Mouse (Mus musculus) myocyte (in vitro differentiated cells): Measurements from ENCODE around the gene Gns. TPM values are rescaled to one million over a fixed set of nuclear protein-coding genes. Genes with fewer than 3 reads are reported as not detected.
A peak's percentile ranks its signal among the peaks of the same experiment; 100 is the strongest.

Source experiments
- H3K27me3 ChIP-seq: one replicate; pipeline ENCODE4 v1.6.1; 2011; ENCODE audit not compliant: control insufficient read depth, insufficient read depth, insufficient read length
- H3K36me3 ChIP-seq: one replicate; pipeline ENCODE4 v1.6.1; 2011; ENCODE audit not compliant: control insufficient read depth, insufficient read depth
- H3K4me2 ChIP-seq: one replicate; pipeline ENCODE4 v1.6.1; 2011; ENCODE audit warnings: low read depth, control low read depth
- H3K4me3 ChIP-seq: one replicate; pipeline ENCODE4 v1.5.1; 2011; ENCODE audit warnings: mild to moderate bottlenecking, control low read depth, moderate library complexity
- H3K79me2 ChIP-seq: one replicate; pipeline ENCODE4 v1.6.1; 2011; ENCODE audit not compliant: control insufficient read depth, insufficient read depth
- H3ac ChIP-seq: one replicate; pipeline ENCODE4 v1.6.1; 2011; ENCODE audit not compliant: control insufficient read depth, insufficient read length
- CEBPB ChIP-seq: IDR thresholded peaks from 2 replicates; pipeline ENCODE4 v1.6.1; 2011; ENCODE audit warnings: mild to moderate bottlenecking, moderate library complexity; ENCODE audit not compliant: poor library complexity, insufficient read depth, severe bottlenecking
- E2F4 ChIP-seq: IDR thresholded peaks from one replicate; pipeline ENCODE4 v1.6.1; 2011; ENCODE audit warnings: mild to moderate bottlenecking, control low read depth, moderate library complexity; ENCODE audit not compliant: insufficient read depth
- MAX ChIP-seq: IDR thresholded peaks from one replicate; pipeline ENCODE4 v1.6.1; 2011; ENCODE audit warnings: low read depth, mild to moderate bottlenecking, control low read depth
- MYOD1 ChIP-seq, 3 experiments: IDR thresholded peaks; one replicate each; pipeline ENCODE4 v1.6.1; 2011; ENCODE audit warnings: control low read depth in 2 of 3, low read depth in 2 of 3, mild to moderate bottlenecking in 2 of 3, moderate library complexity in 1 of 3; ENCODE audit not compliant: insufficient read length in 2 of 3, control insufficient read depth in 1 of 3
- MYOG ChIP-seq, 3 experiments: IDR thresholded peaks; one replicate each; pipeline ENCODE4 v1.6.1; 2011; ENCODE audit warnings: control low read depth in 2 of 3, low read depth in 2 of 3, mild to moderate bottlenecking in 2 of 3; ENCODE audit not compliant: insufficient read length in 2 of 3, control insufficient read depth in 1 of 3, insufficient read depth in 1 of 3
- POLR2A ChIP-seq: IDR thresholded peaks from one replicate; pipeline ENCODE4 v1.6.1; 2011; ENCODE audit warnings: low read depth, mild to moderate bottlenecking, control low read depth, moderate library complexity; ENCODE audit not compliant: insufficient read length
- POLR2AphosphoS2 ChIP-seq: IDR thresholded peaks from one replicate; pipeline ENCODE4 v1.6.1; 2011; ENCODE audit warnings: low read depth, control low read depth; ENCODE audit not compliant: insufficient read length
- REST ChIP-seq: IDR thresholded peaks from one replicate; pipeline ENCODE4 v1.6.1; 2011; ENCODE audit warnings: mild to moderate bottlenecking, control low read depth, moderate library complexity; ENCODE audit not compliant: insufficient read depth, insufficient read length
- SRF ChIP-seq: IDR thresholded peaks from one replicate; pipeline ENCODE4 v1.6.1; 2011; ENCODE audit warnings: low read depth; ENCODE audit not compliant: control insufficient read depth, insufficient read length
- TCF12 ChIP-seq: IDR thresholded peaks from one replicate; pipeline ENCODE4 v1.6.1; 2011; ENCODE audit warnings: mild to moderate bottlenecking, control low read depth; ENCODE audit not compliant: poor library complexity, insufficient read depth, severe bottlenecking
- TCF3 ChIP-seq: IDR thresholded peaks from one replicate; pipeline ENCODE4 v1.6.1; 2011; ENCODE audit warnings: low read depth, control low read depth; ENCODE audit not compliant: insufficient read length
- USF1 ChIP-seq: IDR thresholded peaks from one replicate; pipeline ENCODE4 v1.6.1; 2011; ENCODE audit warnings: low read depth, mild to moderate bottlenecking, control low read depth, moderate library complexity
- polyA plus RNA-seq: library from polyadenylated mRNA; unstranded; fragments of >200 nt; fragmentation: generic; extraction: Trizol; gene quantifications from one replicate; pipeline ENCODE4 v1.2.1, GENCODE M21; 2012; ENCODE audit warnings: missing spikeins

Gns gene
- polyA plus RNA-seq, 1 experiment = 81.4 TPM

DNA sequence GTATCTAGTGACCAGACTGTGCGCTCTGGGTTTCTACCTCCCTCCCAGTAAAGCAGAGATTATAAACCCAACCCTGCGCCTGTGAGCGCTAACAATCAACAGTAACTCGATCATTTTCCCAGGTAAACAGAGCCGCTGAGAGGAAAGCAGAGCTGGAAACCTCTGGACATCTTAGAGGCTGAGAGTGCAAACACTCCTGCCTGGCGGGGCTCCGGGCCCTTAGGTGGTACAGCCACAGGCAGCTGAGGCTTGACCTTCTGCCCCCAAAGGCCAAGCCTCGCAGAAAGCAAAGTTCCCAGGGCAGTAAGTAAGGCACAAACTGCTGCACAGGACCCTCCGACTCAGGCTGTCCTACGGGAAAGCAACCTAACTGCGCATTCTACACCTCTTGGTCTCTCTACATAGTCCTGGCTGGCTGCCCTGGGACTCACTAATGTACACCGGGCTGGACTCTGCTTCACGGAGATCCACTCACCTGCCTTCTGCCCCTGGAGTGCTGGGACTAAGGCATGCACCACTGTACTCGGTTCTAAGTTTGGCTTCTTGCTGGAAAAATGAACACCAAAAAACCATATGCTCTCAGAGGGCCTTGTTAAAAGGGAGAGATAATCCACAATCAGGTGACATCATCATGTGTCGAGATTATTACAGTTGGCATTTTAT is 69.7 kb downstream of the Gns start:
- no peaks in the 10 kb centered on the region for H3K36me3 ChIP-seq
- no peak overlapping the region for H3K4me2 ChIP-seq
- H3K79me2 ChIP-seq = peaks cover 14% of the 10 kb centered on the region
- no peaks in the 10 kb centered on the region for H3K27me3 ChIP-seq
- TF ChIP-seq MYOD1 (IDR thresholded peaks at IDR 0.05; ENCODE audit: control insufficient read depth in 1 of 3, insufficient read length in 2 of 3, low read depth in 2 of 3) (no peak), MYOG (IDR thresholded peaks at IDR 0.05; ENCODE audit: control insufficient read depth in 1 of 3, insufficient read depth in 1 of 3, insufficient read length in 2 of 3, low read depth in 2 of 3) (peak in 1 of 3 experiments; percentile 16)
- no peak overlapping the region for H3K4me3 ChIP-seq
- no peak overlapping the region for H3ac ChIP-seq

DNA sequence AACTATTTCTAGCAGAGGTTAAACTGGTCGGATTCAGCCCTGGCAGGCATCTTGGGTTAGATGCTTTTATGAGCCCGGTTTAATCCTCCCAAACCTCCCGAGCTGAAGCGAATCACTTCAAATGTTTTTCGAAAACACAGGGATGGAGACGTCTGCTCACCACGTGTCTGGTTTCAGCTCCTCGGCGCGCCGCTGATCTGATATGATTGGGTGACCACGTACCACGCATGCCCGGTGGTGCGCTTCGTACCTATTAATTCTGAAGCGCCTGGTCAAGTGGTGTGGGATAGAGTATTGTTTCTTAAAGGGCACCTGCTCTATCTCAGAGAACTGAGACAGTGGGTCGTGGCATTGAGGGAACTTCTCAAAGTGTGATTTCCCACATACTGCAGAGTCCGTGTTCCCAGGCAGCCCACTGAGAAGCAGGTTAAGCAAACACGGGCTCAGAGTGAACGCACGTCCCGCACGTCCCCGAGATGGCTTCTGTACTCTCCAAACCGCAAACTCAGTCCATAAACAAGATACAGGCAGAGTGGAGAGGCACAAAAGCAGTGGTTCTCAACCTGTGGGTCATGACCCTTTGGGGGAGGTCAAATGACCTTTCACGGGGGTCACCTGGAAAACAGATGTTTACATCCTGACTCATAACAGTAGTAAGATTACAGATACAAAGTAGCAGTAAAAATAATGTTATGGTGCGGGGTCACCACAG is 70.8 kb downstream of the Gns start:
- Histone ChIP-seq H3K79me2 (peaks cover 7% of the 10 kb centered on the region), H3ac (no peak overlapping the region), H3K4me3 (no peak overlapping the region), H3K27me3 (no peaks in the 10 kb centered on the region), H3K4me2 (no peak overlapping the region), H3K36me3 (no peaks in the 10 kb centered on the region)
- TF ChIP-seq POLR2AphosphoS2 = no peak
- TF ChIP-seq CEBPB = no peak
- no peak for TF ChIP-seq MAX
- no peak for TF ChIP-seq E2F4
- no peak for TF ChIP-seq MYOD1 (IDR thresholded peaks at IDR 0.05; ENCODE audit: control insufficient read depth in 1 of 3, insufficient read length in 2 of 3, low read depth in 2 of 3)
- no peak for TF ChIP-seq SRF
- TF ChIP-seq TCF12 = no peak
- no peak for TF ChIP-seq TCF3
- no peak for TF ChIP-seq USF1
- no peak for TF ChIP-seq POLR2A
- no peak for TF ChIP-seq MYOG (IDR thresholded peaks at IDR 0.05; ENCODE audit: control insufficient read depth in 1 of 3, insufficient read depth in 1 of 3, insufficient read length in 2 of 3, low read depth in 2 of 3)
- TF ChIP-seq REST = no peak

DNA sequence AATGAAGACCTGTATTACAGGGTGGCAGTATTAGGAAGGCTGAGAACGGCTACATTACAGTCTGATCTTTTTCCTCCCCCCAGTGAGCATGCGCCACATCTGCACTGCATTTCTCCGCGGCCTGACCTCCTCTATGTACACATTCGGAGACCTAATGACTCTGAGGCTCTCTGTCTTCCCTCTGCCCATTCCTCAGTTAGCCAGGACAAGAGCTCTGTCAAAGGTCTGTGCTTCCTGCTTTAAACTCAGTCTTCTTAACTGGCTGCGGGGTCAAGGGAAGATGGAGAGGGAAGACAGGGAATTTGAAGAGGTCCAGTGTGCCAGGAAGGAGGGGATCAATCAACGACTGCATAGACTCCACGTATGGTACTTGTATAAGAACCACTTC is 71.4 kb downstream of the Gns start:
- Histone ChIP-seq H3K4me2 (no peak overlapping the region), H3K4me3 (no peak overlapping the region), H3K79me2 (peaks cover 7% of the 10 kb centered on the region), H3K27me3 (no peaks in the 10 kb centered on the region), H3ac (no peak overlapping the region), H3K36me3 (no peaks in the 10 kb centered on the region)
- TF ChIP-seq SRF = no peak
- no peak for TF ChIP-seq MYOG (IDR thresholded peaks at IDR 0.05; ENCODE audit: control insufficient read depth in 1 of 3, insufficient read depth in 1 of 3, insufficient read length in 2 of 3, low read depth in 2 of 3)
- no peak for TF ChIP-seq TCF12
- TF ChIP-seq CEBPB = no peak
- no peak for TF ChIP-seq POLR2AphosphoS2

DNA sequence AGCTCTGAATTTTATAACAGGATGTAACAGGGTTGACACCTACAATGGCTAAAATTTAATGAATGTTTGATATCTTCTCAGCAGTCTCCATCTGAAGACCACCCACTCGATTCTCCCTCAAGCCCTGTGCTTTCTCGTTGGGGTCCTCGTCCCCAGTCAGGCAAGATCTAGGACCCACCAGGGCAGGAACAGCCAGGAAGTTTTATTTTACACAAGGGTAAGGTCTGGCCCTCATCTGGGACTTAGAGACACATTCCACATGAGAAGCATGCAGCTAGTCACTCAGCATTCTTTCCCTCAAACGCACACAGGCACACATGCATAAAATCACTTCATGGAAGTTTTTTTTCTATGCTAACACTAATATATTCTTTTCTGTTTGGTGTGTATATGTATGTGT is 71.8 kb downstream of the Gns start:
- no peak overlapping the region for H3K4me2 ChIP-seq
- peaks cover 4% of the 10 kb centered on the region for H3K79me2 ChIP-seq
- no peak overlapping the region for H3ac ChIP-seq
- H3K4me3 ChIP-seq = no peak overlapping the region
- H3K27me3 ChIP-seq = no peaks in the 10 kb centered on the region
- TF ChIP-seq MYOD1 (IDR thresholded peaks at IDR 0.05; ENCODE audit: control insufficient read depth in 1 of 3, insufficient read length in 2 of 3, low read depth in 2 of 3) = no peak
- TF ChIP-seq MAX = no peak
- TF ChIP-seq TCF12 = no peak
- TF ChIP-seq REST = no peak
- no peak for TF ChIP-seq E2F4
- TF ChIP-seq TCF3 = no peak
- TF ChIP-seq MYOG (IDR thresholded peaks at IDR 0.05; ENCODE audit: control insufficient read depth in 1 of 3, insufficient read depth in 1 of 3, insufficient read length in 2 of 3, low read depth in 2 of 3) = no peak
- TF ChIP-seq CEBPB = no peak
- TF ChIP-seq POLR2A = no peak
- no peak for TF ChIP-seq POLR2AphosphoS2
- TF ChIP-seq USF1 = no peak
- H3K36me3 ChIP-seq = no peaks in the 10 kb centered on the region

DNA sequence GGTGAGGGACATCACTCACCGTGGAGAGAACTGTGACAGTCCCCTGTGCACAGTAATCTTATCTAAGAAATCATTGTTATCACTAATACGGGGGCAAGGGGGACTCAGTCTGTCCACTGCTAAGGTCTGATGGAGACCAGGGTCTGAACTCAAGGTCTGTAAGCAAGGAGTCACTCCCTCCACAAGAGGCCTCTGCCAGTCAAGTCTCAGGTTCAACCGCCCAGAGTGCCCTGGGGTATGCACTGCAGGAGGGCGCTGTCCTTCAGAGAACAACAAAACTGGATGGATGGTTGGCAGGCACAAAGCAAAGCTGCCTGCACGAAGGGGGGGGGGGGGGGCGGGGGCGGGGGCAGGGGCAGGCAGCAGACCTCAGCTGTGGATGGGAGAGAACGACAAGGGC is 73.2 kb downstream of the Gns start:
- no peak for TF ChIP-seq MYOD1 (IDR thresholded peaks at IDR 0.05; ENCODE audit: control insufficient read depth in 1 of 3, insufficient read length in 2 of 3, low read depth in 2 of 3)
- TF ChIP-seq REST = no peak
- TF ChIP-seq MYOG (IDR thresholded peaks at IDR 0.05; ENCODE audit: control insufficient read depth in 1 of 3, insufficient read depth in 1 of 3, insufficient read length in 2 of 3, low read depth in 2 of 3) = no peak
- no peak for TF ChIP-seq TCF3
- no peak for TF ChIP-seq CEBPB
- no peak for TF ChIP-seq E2F4
- TF ChIP-seq USF1 = no peak
- no peak for TF ChIP-seq MAX
- no peak for TF ChIP-seq SRF
- TF ChIP-seq POLR2AphosphoS2 = no peak
- no peak for TF ChIP-seq TCF12
- TF ChIP-seq POLR2A = no peak
- Histone ChIP-seq H3K4me2 (no peak overlapping the region), H3K36me3 (no peaks in the 10 kb centered on the region), H3K27me3 (no peaks in the 10 kb centered on the region), H3K79me2 (peaks cover 4% of the 10 kb centered on the region), H3K4me3 (no peak overlapping the region), H3ac (no peak overlapping the region)
